Mouse (Mus musculus) heart, adult 11 months (tissue): ENCODE results near the gene Zfhx3.
A peak's percentile ranks its signal among the peaks of the same experiment; 100 is the strongest.

Source experiments
- DNase-seq: peaks from one replicate; pipeline ENCODE4 v3.0.0; 2022

Gene Zfhx3

GRCm38 (mm10) chr8:108868259-108869090, 926.0 kb downstream of the Zfhx3 start:
- no peak for DNase-seq

- peak; percentile 85 for DNase-seq
These were observed 927.0 kb downstream of the Zfhx3 start for GRCm38 (mm10) chr8:108869420-108869819.

- DNase-seq = no peak
These were observed 927.5 kb downstream of the Zfhx3 start for GRCm38 (mm10) chr8:108869935-108870334.

GRCm38 (mm10) chr8:108870371-108870770, 927.9 kb downstream of the Zfhx3 start:
- peak; percentile 79 for DNase-seq

GRCm38 (mm10) chr8:108875722-108876121, 933.3 kb downstream of the Zfhx3 start:
- no peak for DNase-seq

GRCm38 (mm10) chr8:108880101-108880500, 937.7 kb downstream of the Zfhx3 start:
- no peak for DNase-seq

- DNase-seq = no peak
These were observed 938.9 kb downstream of the Zfhx3 start for GRCm38 (mm10) chr8:108881336-108881735.

- no peak for DNase-seq
These were observed 939.6 kb downstream of the Zfhx3 start for GRCm38 (mm10) chr8:108882073-108882472.

GRCm38 (mm10) chr8:108883381-108883780, 940.9 kb downstream of the Zfhx3 start:
- DNase-seq = no peak

- DNase-seq = no peak
These were observed 942.5 kb downstream of the Zfhx3 start for GRCm38 (mm10) chr8:108884947-108885346.

GRCm38 (mm10) chr8:108885450-108885849, 943.0 kb downstream of the Zfhx3 start:
- DNase-seq = peak; percentile 93

GRCm38 (mm10) chr8:108885861-108886260, 943.4 kb downstream of the Zfhx3 start:
- no peak for DNase-seq

GRCm38 (mm10) chr8:108886599-108887255, 944.3 kb downstream of the Zfhx3 start:
- peak; percentile 98 for DNase-seq

- DNase-seq = no peak
These were observed 944.8 kb downstream of the Zfhx3 start for GRCm38 (mm10) chr8:108887256-108887615.

GRCm38 (mm10) chr8:108887890-108888289, 945.4 kb downstream of the Zfhx3 start:
- DNase-seq = no peak

GRCm38 (mm10) chr8:108888924-108889323, 946.5 kb downstream of the Zfhx3 start:
- DNase-seq = no peak

GRCm38 (mm10) chr8:108889406-108889805, 947.0 kb downstream of the Zfhx3 start:
- no peak for DNase-seq

- peak; percentile 90 for DNase-seq
These were observed 951.8 kb downstream of the Zfhx3 start for GRCm38 (mm10) chr8:108894287-108894686.

- DNase-seq = peak; percentile 98
These were observed 954.3 kb downstream of the Zfhx3 start for GRCm38 (mm10) chr8:108896468-108897346.

- DNase-seq = no peak
These were observed 955.1 kb downstream of the Zfhx3 start for GRCm38 (mm10) chr8:108897347-108898100.

- DNase-seq = no peak
These were observed 956.9 kb downstream of the Zfhx3 start for GRCm38 (mm10) chr8:108899251-108899771.

GRCm38 (mm10) chr8:108900541-108900940, 958.1 kb downstream of the Zfhx3 start:
- DNase-seq = no peak
